Mouse (Mus musculus) midbrain, embryonic 11.5 days (tissue): ENCODE data around the gene Ccdc107. TPM values are rescaled to one million over a fixed set of nuclear protein-coding genes. Genes with fewer than 3 reads are reported as not detected.

Experiments
- ATAC-seq: fragments of 200-750 bp; cut with Nextera tagmentation; 2 replicates; pipeline ENCODE4 v1.8.0; 2017; ENCODE audit warnings: moderate TSS enrichment, moderate library complexity; ENCODE audit not compliant: low FRiP score
- DNase-seq: peaks from one replicate; pipeline ENCODE4 v3.0.0; 2015; ENCODE audit warnings: low spot score; ENCODE audit errors: missing footprints
- H3K27ac ChIP-seq: fragments of 300-500 bp; sonication (generic); 2 replicates; pipeline ENCODE4 v1.5.1; 2014; ENCODE audit warnings: low read depth, low read length
- H3K27me3 ChIP-seq: fragments of 300-500 bp; sonication (generic); 2 replicates; pipeline ENCODE4 v1.6.1; 2014; ENCODE audit warnings: mild to moderate bottlenecking, low read length, moderate library complexity, mixed read lengths; ENCODE audit not compliant: control insufficient read depth, insufficient read depth
- H3K36me3 ChIP-seq: fragments of 300-500 bp; sonication (generic); 2 replicates; pipeline ENCODE4 v1.6.1; 2014; ENCODE audit warnings: mild to moderate bottlenecking, low read length, moderate library complexity, mixed read lengths; ENCODE audit not compliant: control insufficient read depth, insufficient read depth
- H3K4me1 ChIP-seq: fragments of 300-500 bp; sonication (generic); 2 replicates; pipeline ENCODE4 v1.6.1; 2014; ENCODE audit warnings: low read length; ENCODE audit not compliant: control insufficient read depth, insufficient read depth
- H3K4me2 ChIP-seq: fragments of 300-500 bp; sonication (generic); 2 replicates; pipeline ENCODE4 v1.6.1; 2014; ENCODE audit warnings: mild to moderate bottlenecking, moderate library complexity
- H3K4me3 ChIP-seq: fragments of 300-500 bp; sonication (generic); 2 replicates; pipeline ENCODE4 v1.5.1; 2014; ENCODE audit warnings: low read depth, low read length
- H3K9ac ChIP-seq: fragments of 300-500 bp; sonication (generic); 2 replicates; pipeline ENCODE4 v1.6.1; 2014; ENCODE audit warnings: low read length
- H3K9me3 ChIP-seq: fragments of 300-500 bp; sonication (generic); 2 replicates; pipeline ENCODE4 v1.6.1; 2016; ENCODE audit warnings: low read length; ENCODE audit not compliant: control insufficient read depth
- WGBS: fragments of 180-500 bp; shearing (Covaris S2); extraction: QIAGEN DNeasy Blood & Tissue Kit; methylation state at CpG from one replicate; pipeline ENCODE4 v1.1.7; 2014; 5-methylcytosine and 5-hydroxymethylcytosine counted together
- polyA plus RNA-seq: library from polyadenylated mRNA; unstranded; fragments of >200 nt; fragmentation: Nextera tagmentation; extraction: Ambion mirVana; gene quantifications from 2 replicates; pipeline ENCODE4 v1.2.1, GENCODE M21; 2014

Ccdc107 gene
- polyA plus RNA-seq, 1 experiment from 2014 or later = 48.8 TPM

- ATAC-seq (no peak), DNase-seq (no peak)
- Histone ChIP-seq H3K27ac (no peak overlapping the region), H3K4me1 (peaks cover under 1% of the 10 kb centered on the region; the same call in 1 of the 2 replicates), H3K27me3 (peaks cover 3% of the 10 kb centered on the region), H3K4me2 (no peak overlapping the region), H3K4me3 (no peak overlapping the region), H3K9ac (no peak overlapping the region), H3K36me3 (no peaks in the 10 kb centered on the region), H3K9me3 (no peaks in the 10 kb centered on the region)
- WGBS = 77% methylated on average over 4 of the region's 4 CpGs
These were observed 21.1 kb downstream of the Ccdc107 start for GRCm38 (mm10) chr4:43513791-43514190.

- Histone ChIP-seq H3K4me2 (no peak overlapping the region), H3K9me3 (no peaks in the 10 kb centered on the region), H3K27me3 (peaks cover 8% of the 10 kb centered on the region; the same call in 1 of the 2 replicates), H3K36me3 (no peaks in the 10 kb centered on the region), H3K27ac (no peak overlapping the region), H3K4me1 (peaks cover 10% of the 10 kb centered on the region), H3K4me3 (no peak overlapping the region), H3K9ac (no peak overlapping the region)
- WGBS = 75% methylated on average over 11 of the region's 11 CpGs
- DNase-seq = no peak
- no peak for ATAC-seq
These were observed 23.3 kb downstream of the Ccdc107 start for GRCm38 (mm10) chr4:43515764-43516708.

GRCm38 (mm10) chr4:43519551-43519950 lies 26.9 kb downstream of the Ccdc107 start:
- WGBS = 10% methylated on average over 10 of the region's 10 CpGs
- no peak for DNase-seq
- peaks cover 35% of the 10 kb centered on the region for H3K27me3 ChIP-seq

GRCm38 (mm10) chr4:43519956-43520355 lies 27.3 kb downstream of the Ccdc107 start:
- DNase-seq (peak; percentile 99), ATAC-seq (peak; percentile 68)
- Histone ChIP-seq H3K4me2 (0 out of 2 replicates have a peak overlapping the region, but pooled peaks have one; percentile 27), H3K4me1 (peaks cover 26% of the 10 kb centered on the region), H3K36me3 (no peaks in the 10 kb centered on the region), H3K4me3 (no peak overlapping the region), H3K27me3 (peaks cover 39% of the 10 kb centered on the region), H3K9ac (no peak overlapping the region), H3K9me3 (no peaks in the 10 kb centered on the region), H3K27ac (no peak overlapping the region)
- WGBS = 10% methylated on average over 6 of the region's 6 CpGs

More at GRCm38 (mm10) chr4:43519551-43519950, 26.9 kb downstream of the Ccdc107 start:
- no peak for ATAC-seq
- H3K9ac ChIP-seq = no peak overlapping the region
- H3K4me2 ChIP-seq = 0 out of 2 replicates have a peak overlapping the region, but pooled peaks have one; percentile 27
- no peaks in the 10 kb centered on the region for H3K36me3 ChIP-seq
- no peak overlapping the region for H3K27ac ChIP-seq
- H3K4me3 ChIP-seq = no peak overlapping the region
- H3K4me1 ChIP-seq = peaks cover 23% of the 10 kb centered on the region
- no peaks in the 10 kb centered on the region for H3K9me3 ChIP-seq

- no peaks in the 10 kb centered on the region for H3K9me3 ChIP-seq
- no peak overlapping the region for H3K27ac ChIP-seq
- peaks cover 28% of the 10 kb centered on the region for H3K27me3 ChIP-seq
- no peak for DNase-seq
- H3K4me3 ChIP-seq = no peak overlapping the region
- H3K4me1 ChIP-seq = peaks cover 16% of the 10 kb centered on the region; the same call in 1 of the 2 replicates
- no peak for ATAC-seq
- H3K4me2 ChIP-seq = no peak overlapping the region
- H3K9ac ChIP-seq = no peak overlapping the region
- WGBS = 63% methylated on average over 5 of the region's 5 CpGs
- peaks cover 7% of the 10 kb centered on the region for H3K36me3 ChIP-seq
These were observed 35.2 kb downstream of the Ccdc107 start for GRCm38 (mm10) chr4:43527880-43528279.

GRCm38 (mm10) chr4:43528487-43528886 lies 35.8 kb downstream of the Ccdc107 start:
- Histone ChIP-seq H3K4me3 (no peak overlapping the region), H3K27ac (no peak overlapping the region), H3K4me1 (peaks cover 12% of the 10 kb centered on the region; the same call in 1 of the 2 replicates), H3K9me3 (no peaks in the 10 kb centered on the region), H3K9ac (no peak overlapping the region), H3K4me2 (no peak overlapping the region), H3K27me3 (peaks cover 22% of the 10 kb centered on the region), H3K36me3 (peaks cover 10% of the 10 kb centered on the region)
- 77% methylated on average over 9 of the region's 9 CpGs for WGBS
- DNase-seq = no peak
- no peak for ATAC-seq

GRCm38 (mm10) chr4:43530081-43530501 lies 37.4 kb downstream of the Ccdc107 start:
- no peak for ATAC-seq
- H3K4me1 ChIP-seq = no peaks in the 10 kb centered on the region

GRCm38 (mm10) chr4:43530581-43530980 lies 37.9 kb downstream of the Ccdc107 start:
- DNase-seq (peak; percentile 93), ATAC-seq (no peak)
- WGBS = 27% methylated on average over 7 of the region's 7 CpGs
- Histone ChIP-seq H3K4me2 (no peak overlapping the region), H3K27ac (no peak overlapping the region), H3K9ac (no peak overlapping the region), H3K27me3 (peaks cover 2% of the 10 kb centered on the region; the same call in 1 of the 2 replicates), H3K4me3 (no peak overlapping the region), H3K36me3 (peaks cover 15% of the 10 kb centered on the region), H3K4me1 (no peaks in the 10 kb centered on the region), H3K9me3 (no peaks in the 10 kb centered on the region)

More at GRCm38 (mm10) chr4:43530081-43530501, 37.4 kb downstream of the Ccdc107 start:
- H3K9ac ChIP-seq = no peak overlapping the region
- H3K9me3 ChIP-seq = no peaks in the 10 kb centered on the region
- H3K4me3 ChIP-seq = no peak overlapping the region
- no peak overlapping the region for H3K27ac ChIP-seq
- no peak for DNase-seq
- peaks cover 13% of the 10 kb centered on the region for H3K36me3 ChIP-seq
- H3K4me2 ChIP-seq = no peak overlapping the region
- H3K27me3 ChIP-seq = peaks cover 6% of the 10 kb centered on the region; the same call in 1 of the 2 replicates
- WGBS = 77% methylated on average over 8 of the region's 8 CpGs

GRCm38 (mm10) chr4:43533270-43533669 lies 40.6 kb downstream of the Ccdc107 start:
- no peaks in the 10 kb centered on the region for H3K27me3 ChIP-seq
- H3K27ac ChIP-seq = no peak overlapping the region
- no peak overlapping the region for H3K4me3 ChIP-seq
- no peak for DNase-seq
- H3K4me2 ChIP-seq = no peak overlapping the region
- H3K4me1 ChIP-seq = no peaks in the 10 kb centered on the region
- no peak overlapping the region for H3K9ac ChIP-seq
- WGBS = 95% methylated on average over 9 of the region's 9 CpGs
- H3K36me3 ChIP-seq = peaks cover 30% of the 10 kb centered on the region
- no peaks in the 10 kb centered on the region for H3K9me3 ChIP-seq
- no peak for ATAC-seq
